Mouse (Mus musculus) heart, embryonic 13.5 days (tissue): Measurements from ENCODE around the gene Trp53bp1. TPM values are rescaled to one million over a fixed set of nuclear protein-coding genes. Genes with fewer than 3 reads are reported as not detected.
A peak's percentile ranks its signal among the peaks of the same experiment; 100 is the strongest.

Experiments used
- ATAC-seq: fragments of 200-750 bp; cut with Nextera tagmentation; 2 replicates; pipeline ENCODE4 v1.8.0; 2017; ENCODE audit warnings: moderate TSS enrichment; ENCODE audit not compliant: insufficient number of reproducible peaks, low FRiP score, low TSS enrichment; ENCODE audit errors: extremely low read depth
- H3K27ac ChIP-seq: fragments of 300-500 bp; sonication (generic); replicated peaks from 2 replicates; pipeline ENCODE4 v1.5.1; 2015; ENCODE audit warnings: moderate library complexity, mild to moderate bottlenecking, inconsistent platforms
- H3K27me3 ChIP-seq: fragments of 300-500 bp; sonication (generic); replicated peaks from 2 replicates; pipeline ENCODE4 v1.6.1; 2015; ENCODE audit warnings: mild to moderate bottlenecking, inconsistent platforms
- H3K36me3 ChIP-seq: fragments of 300-500 bp; sonication (generic); 2 replicates; pipeline ENCODE4 v1.6.1; 2015; ENCODE audit warnings: mild to moderate bottlenecking, inconsistent platforms
- H3K4me1 ChIP-seq: fragments of 300-500 bp; sonication (generic); 2 replicates; pipeline ENCODE4 v1.6.1; 2015; ENCODE audit warnings: inconsistent platforms
- H3K4me2 ChIP-seq: fragments of 300-500 bp; sonication (generic); 2 replicates; pipeline ENCODE4 v1.6.1; 2015; ENCODE audit warnings: inconsistent platforms, mild to moderate bottlenecking, moderate library complexity
- H3K4me3 ChIP-seq: fragments of 300-500 bp; sonication (generic); 2 replicates; pipeline ENCODE4 v1.5.1; 2015; ENCODE audit warnings: moderate library complexity, mild to moderate bottlenecking, inconsistent platforms
- H3K9ac ChIP-seq: fragments of 300-500 bp; sonication (generic); 2 replicates; pipeline ENCODE4 v1.6.1; 2015; ENCODE audit warnings: inconsistent platforms, mild to moderate bottlenecking, moderate library complexity
- H3K9me3 ChIP-seq: fragments of 300-500 bp; sonication (generic); 2 replicates; pipeline ENCODE4 v1.6.1; 2016; ENCODE audit warnings: inconsistent platforms
- WGBS: fragments of 180-500 bp; shearing (Covaris S2); methylation state at CpG from one replicate; pipeline ENCODE4 v1.1.7; 2015; ENCODE audit warnings: mixed read lengths; 5-methylcytosine and 5-hydroxymethylcytosine counted together
- polyA plus RNA-seq: library from polyadenylated mRNA; unstranded; fragments of >200 nt; fragmentation: Nextera tagmentation; extraction: Ambion mirVana; gene quantifications from 2 replicates; pipeline ENCODE4 v1.2.1, GENCODE M21; 2015

Gene Trp53bp1
- polyA plus RNA-seq, 1 experiment from 2014 or later = 44.6 TPM

DNA sequence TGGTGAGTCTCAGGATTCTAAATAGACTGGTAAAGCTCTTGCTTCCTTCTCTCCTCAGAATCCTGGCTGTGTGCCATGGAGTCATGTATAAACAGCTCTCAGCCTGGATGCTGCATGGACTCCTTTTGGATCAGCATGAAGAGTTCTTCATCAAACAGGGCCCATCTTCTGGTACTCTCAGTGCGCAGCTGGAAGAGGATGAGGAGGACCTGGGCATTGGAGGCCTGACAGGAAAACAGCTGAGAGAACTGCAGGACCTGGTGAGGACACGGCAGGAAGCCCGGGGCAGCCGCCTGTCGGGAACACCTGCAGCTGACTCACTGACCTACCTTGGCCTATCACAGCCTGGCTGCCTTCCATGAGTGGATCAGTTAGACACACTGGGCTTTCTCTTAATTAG, 87.8 kb downstream of the Trp53bp1 start:
- peaks cover 87% of the 10 kb centered on the region for H3K36me3 ChIP-seq

DNA sequence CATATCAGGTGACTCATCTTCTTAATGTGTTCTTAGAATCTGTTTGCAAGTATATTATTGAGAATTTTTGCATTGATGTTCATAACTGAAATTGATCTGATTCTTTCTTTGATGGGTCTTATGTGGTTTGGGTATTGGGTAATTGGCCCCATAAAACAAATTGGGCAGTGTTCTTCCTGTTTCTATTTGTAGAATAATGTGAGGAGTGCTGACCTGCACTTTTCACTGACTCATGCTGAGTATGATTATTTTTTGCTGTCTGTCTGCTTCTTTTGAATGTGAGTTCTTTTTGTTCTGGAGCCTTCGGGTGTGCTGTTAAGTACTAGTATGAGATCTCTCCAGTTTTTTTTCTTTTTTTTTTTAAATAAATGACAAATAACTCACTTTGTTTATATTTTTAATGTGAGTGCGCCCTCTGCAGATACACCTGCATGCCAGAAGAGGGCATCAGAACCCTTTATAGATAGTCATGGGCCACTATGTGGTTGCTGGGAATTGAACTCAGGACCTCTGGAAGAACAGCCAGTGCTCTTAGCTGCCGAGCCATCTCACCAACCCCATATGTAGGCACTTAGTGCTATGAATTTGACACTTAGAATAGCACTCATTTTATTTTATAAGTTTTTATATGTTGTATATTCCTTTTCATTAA, 92.3 kb downstream of the Trp53bp1 start:
- Histone ChIP-seq H3K9ac (no peak overlapping the region), H3K4me1 (no peaks in the 10 kb centered on the region), H3K4me2 (no peak overlapping the region), H3K27me3 (no peaks in the 10 kb centered on the region), H3K9me3 (no peaks in the 10 kb centered on the region), H3K4me3 (no peak overlapping the region), H3K27ac (no peak overlapping the region), H3K36me3 (peaks cover 88% of the 10 kb centered on the region)
- WGBS = 88% methylated on average over 3 of the region's 3 CpGs
- ATAC-seq = no peak

More for the DNA sequence above, 87.8 kb downstream of the Trp53bp1 start:
- WGBS = 85% methylated on average over 5 of the region's 5 CpGs
- Histone ChIP-seq H3K27me3 (no peaks in the 10 kb centered on the region), H3K4me2 (no peak overlapping the region), H3K9ac (no peak overlapping the region), H3K27ac (no peak overlapping the region), H3K4me1 (no peaks in the 10 kb centered on the region), H3K9me3 (no peaks in the 10 kb centered on the region), H3K4me3 (no peak overlapping the region)
- no peak for ATAC-seq

DNA sequence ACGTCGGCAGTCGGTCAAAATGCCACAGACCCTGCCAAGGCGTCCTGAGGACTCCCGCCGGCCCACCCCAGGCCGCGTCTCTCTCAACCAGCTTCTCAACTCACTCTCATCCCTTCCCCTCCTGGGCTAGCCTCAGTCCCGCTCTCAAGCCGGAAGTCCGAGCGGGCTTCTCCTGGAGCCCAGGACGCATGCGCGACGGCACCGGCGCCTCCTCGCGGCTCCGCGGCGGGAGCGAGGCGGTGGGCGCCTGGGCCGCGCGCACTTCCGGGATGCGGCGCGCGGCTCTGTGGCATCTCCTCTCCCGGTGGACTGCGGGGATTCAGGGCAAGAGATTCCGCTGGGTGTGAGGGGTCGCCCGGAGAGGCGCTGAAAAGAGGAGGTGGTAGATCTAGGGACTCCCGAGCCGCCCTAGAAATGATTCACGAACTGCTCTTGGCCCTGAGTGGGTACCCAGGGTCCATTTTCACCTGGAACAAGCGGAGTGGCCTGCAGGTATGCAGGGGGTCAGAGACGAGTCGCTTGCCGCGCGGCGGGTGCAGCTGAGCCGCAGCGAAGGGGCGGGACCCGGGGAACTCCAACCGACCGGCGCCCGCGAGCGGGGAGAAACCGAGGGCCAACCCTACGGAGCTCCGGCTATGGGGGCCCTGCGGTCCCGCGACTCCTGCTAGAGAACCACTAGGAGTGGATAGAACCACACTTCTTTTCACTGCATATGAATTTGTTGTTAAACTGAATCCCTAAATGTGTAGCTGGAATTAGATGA, 100.0 kb downstream of the Trp53bp1 start, which contains the start of gene Zscan29:
Gene Zscan29, minus strand, starts transcription at position 146 of the 763 bp plus-strand sequence.
- Histone ChIP-seq H3K4me2 (peak within 1 kb of the TSS; percentile 96), H3K4me1 (peaks cover 27% of the 10 kb centered on the region), H3K27me3 (no peaks in the 10 kb centered on the region), H3K27ac (peak within 1 kb of the TSS; percentile 92), H3K9me3 (no peaks in the 10 kb centered on the region), H3K9ac (peak within 1 kb of the TSS; percentile 94), H3K36me3 (peaks cover 45% of the 10 kb centered on the region), H3K4me3 (peak within 1 kb of the TSS; percentile 71)
- ATAC-seq = peak; percentile 83
- under 1% methylated on average over 64 of the region's 66 CpGs for WGBS

DNA sequence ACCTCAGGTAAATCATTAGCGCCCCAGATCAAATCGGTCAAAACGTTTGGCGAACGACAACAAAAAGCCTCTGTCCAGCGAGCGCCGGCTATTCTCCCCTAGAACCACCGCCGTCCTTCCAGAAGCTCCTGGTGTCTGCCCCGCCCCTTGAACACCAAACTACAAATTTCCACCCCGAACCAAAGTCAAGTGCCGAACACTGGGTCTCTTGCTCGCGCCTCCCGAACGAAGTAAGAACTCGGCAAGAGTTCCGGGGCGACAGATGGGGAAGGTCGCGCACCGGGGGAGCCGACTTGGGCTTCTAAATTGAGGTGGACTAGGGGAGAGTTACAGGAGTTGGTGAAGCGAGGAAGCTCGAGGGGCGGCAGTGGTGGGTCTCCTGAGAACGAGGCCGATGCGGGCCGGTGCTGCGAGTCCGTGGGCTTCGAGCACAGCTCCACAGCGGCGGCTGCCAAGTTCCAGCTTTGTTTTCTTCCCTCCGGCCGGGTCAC, 100.7 kb downstream of the Trp53bp1 start, which contains the start of gene Tubgcp4:
Gene Tubgcp4, plus strand, starts transcription at position 174 of the 491 bp plus-strand sequence.
- Histone ChIP-seq H3K9me3 (no peaks in the 10 kb centered on the region), H3K9ac (peak within 1 kb of the TSS; percentile 94), H3K27me3 (no peaks in the 10 kb centered on the region), H3K4me1 (peaks cover 27% of the 10 kb centered on the region), H3K4me2 (peak within 1 kb of the TSS; percentile 96), H3K36me3 (peaks cover 45% of the 10 kb centered on the region), H3K27ac (peak within 1 kb of the TSS; percentile 92), H3K4me3 (peak within 1 kb of the TSS; percentile 71)
- under 1% methylated on average over 38 of the region's 38 CpGs for WGBS
- ATAC-seq = 0 out of 2 replicates have a peak, but pooled peaks have one; percentile 11

DNA sequence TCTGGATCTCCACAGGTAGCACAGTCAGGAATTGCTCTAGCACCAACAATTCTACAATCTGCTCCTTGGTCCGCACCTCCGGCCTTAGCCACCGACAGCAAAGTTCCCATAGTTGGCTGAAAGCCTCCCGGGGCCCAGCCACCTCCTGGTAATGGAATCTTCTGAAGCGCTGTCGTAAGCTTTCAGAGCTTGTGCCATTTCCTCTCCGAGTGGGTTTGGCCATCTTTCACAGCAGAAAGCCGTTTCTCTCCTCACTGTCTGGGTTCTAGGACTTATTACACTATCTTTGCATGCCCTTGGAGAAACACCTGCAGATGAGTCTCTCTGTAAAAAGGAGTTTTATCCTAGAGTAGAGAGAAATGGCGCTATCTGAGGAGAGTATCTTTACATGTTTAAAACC, 101.3 kb downstream of the Trp53bp1 start:
- Histone ChIP-seq H3K36me3 (peaks cover 42% of the 10 kb centered on the region), H3K27ac (peak overlapping the region; percentile 92), H3K4me3 (peak overlapping the region; percentile 71), H3K4me1 (peaks cover 27% of the 10 kb centered on the region), H3K9ac (peak overlapping the region; percentile 94), H3K27me3 (no peaks in the 10 kb centered on the region), H3K9me3 (no peaks in the 10 kb centered on the region), H3K4me2 (peak overlapping the region; percentile 96)
- ATAC-seq = no peak
- WGBS = 6% methylated on average over 9 of the region's 9 CpGs

DNA sequence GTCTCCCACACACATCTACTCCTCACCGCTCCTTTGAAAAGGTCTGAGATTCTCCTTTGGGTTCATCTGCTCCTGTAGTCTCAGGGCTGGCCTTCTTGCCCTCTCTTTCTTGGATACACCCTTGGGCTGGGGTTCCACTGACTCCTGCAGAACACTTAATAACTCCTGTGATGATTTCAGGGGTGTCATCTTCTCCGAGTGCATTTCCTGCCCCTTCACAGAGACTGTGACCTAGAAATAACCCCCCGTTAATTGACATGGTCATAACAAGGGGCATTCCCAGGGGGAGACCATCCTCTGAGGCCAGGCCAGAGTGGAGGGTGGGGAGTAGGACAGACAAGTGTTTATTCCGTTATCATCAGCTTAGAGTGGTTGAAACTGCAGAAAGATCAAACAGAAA, 102.0 kb downstream of the Trp53bp1 start:
- Histone ChIP-seq H3K4me1 (peaks cover 27% of the 10 kb centered on the region), H3K4me2 (peak overlapping the region; percentile 96), H3K4me3 (peak overlapping the region; percentile 71), H3K27ac (no peak overlapping the region), H3K36me3 (peaks cover 42% of the 10 kb centered on the region), H3K27me3 (no peaks in the 10 kb centered on the region), H3K9ac (peak overlapping the region; percentile 94), H3K9me3 (no peaks in the 10 kb centered on the region)
- 45% methylated on average over 4 of the region's 4 CpGs for WGBS
- ATAC-seq = no peak

DNA sequence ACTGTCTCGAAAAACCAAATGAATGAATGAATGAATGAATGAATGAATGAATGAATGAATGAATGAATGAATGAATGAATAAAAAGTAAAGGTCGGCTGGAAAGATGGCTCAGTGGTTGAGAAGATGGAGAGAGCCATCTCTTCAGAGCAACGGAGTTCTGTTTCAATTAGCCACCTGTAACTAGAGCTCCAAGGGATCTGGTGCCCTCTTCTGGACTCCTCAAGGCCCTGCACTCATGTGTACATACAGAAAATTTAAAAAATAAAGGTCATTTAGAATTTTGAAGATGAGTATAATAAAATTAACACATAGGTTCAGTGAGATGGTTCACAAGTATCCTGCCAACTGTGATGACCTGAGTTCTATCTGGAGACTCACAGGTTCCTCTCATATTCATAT, 118.1 kb downstream of the Trp53bp1 start:
- no peaks in the 10 kb centered on the region for H3K4me1 ChIP-seq
- no peak overlapping the region for H3K27ac ChIP-seq
- no peak overlapping the region for H3K9ac ChIP-seq
- peaks cover 61% of the 10 kb centered on the region for H3K36me3 ChIP-seq
- H3K9me3 ChIP-seq = no peaks in the 10 kb centered on the region
- no peak overlapping the region for H3K4me2 ChIP-seq
- no peaks in the 10 kb centered on the region for H3K27me3 ChIP-seq
- no peak for ATAC-seq
- H3K4me3 ChIP-seq = no peak overlapping the region
- 79% methylated on average over 3 of the region's 3 CpGs for WGBS

DNA sequence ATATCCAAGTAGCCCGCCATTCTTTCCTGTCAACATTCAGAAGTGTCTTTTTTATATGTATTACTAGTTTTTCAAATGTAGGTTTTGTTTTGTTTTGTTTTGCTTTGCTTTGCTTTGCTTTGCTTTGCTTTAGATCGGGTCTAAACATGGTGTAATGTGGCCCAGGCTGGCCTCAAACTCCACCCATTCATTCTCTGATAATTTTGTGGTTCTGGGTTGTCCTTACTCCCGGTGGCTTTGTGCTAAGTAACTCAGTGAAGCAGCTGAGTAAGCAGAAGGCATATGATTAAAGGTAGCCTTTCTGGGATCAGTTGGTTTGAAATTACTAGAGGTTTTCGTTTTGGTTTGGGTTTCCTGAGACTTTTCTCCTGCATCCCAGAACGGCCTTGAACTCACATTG, 121.5 kb downstream of the Trp53bp1 start:
- no peak for ATAC-seq
- Histone ChIP-seq H3K4me1 (no peaks in the 10 kb centered on the region), H3K9ac (no peak overlapping the region), H3K36me3 (peaks cover 64% of the 10 kb centered on the region), H3K4me2 (no peak overlapping the region), H3K4me3 (no peak overlapping the region), H3K27me3 (no peaks in the 10 kb centered on the region), H3K9me3 (no peaks in the 10 kb centered on the region), H3K27ac (no peak overlapping the region)
- WGBS = 78% methylated on average over 5 of the region's 5 CpGs

Other genes starting within 250 kb of the Trp53bp1 start
- 7.2 and 8.5 TPM in 2 replicates for gene Epb42, start 234.3 kb downstream of the Trp53bp1 start, polyA plus RNA-seq
- gene Tgm5, start 185.6 kb downstream of the Trp53bp1 start, polyA plus RNA-seq = 0.16 TPM in 1 of 2 replicates, not detected in the other
- not detected in 2 replicates for gene Tgm7, start 161.6 kb downstream of the Trp53bp1 start, polyA plus RNA-seq
- 11.1 and 11.3 TPM in 2 replicates for gene Adal, start 131.0 kb downstream of the Trp53bp1 start, polyA plus RNA-seq
- 14.3 and 16.3 TPM in 2 replicates for gene Lcmt2, start 130.8 kb downstream of the Trp53bp1 start, polyA plus RNA-seq
- gene Tubgcp4, start 100.8 kb downstream of the Trp53bp1 start, polyA plus RNA-seq = 32.4 and 32.5 TPM in 2 replicates
- gene Zscan29, start 100.3 kb downstream of the Trp53bp1 start, polyA plus RNA-seq = 5.3 and 5.8 TPM in 2 replicates
- gene Map1a, start 18.2 kb upstream of the Trp53bp1 start, polyA plus RNA-seq = 3.8 and 4.7 TPM in 2 replicates
- 9.9 TPM in 2 replicates for gene Ppip5k1, start 84.0 kb upstream of the Trp53bp1 start, polyA plus RNA-seq
- gene Ckmt1, start 86.3 kb upstream of the Trp53bp1 start, polyA plus RNA-seq = 0.37 and 0.47 TPM in 2 replicates
- not detected in 2 replicates for gene Strc, start 115.8 kb upstream of the Trp53bp1 start, polyA plus RNA-seq
- 524 and 560 TPM in 2 replicates for gene Pdia3, start 142.4 kb upstream of the Trp53bp1 start, polyA plus RNA-seq
- 2.2 and 2.7 TPM in 2 replicates for gene Catsper2, start 142.4 kb upstream of the Trp53bp1 start, polyA plus RNA-seq
- gene Ell3, start 172.9 kb upstream of the Trp53bp1 start, polyA plus RNA-seq = 1.4 and 1.6 TPM in 2 replicates
- 522 and 573 TPM in 2 replicates for gene Serf2, start 177.8 kb upstream of the Trp53bp1 start, polyA plus RNA-seq
- 96.3 and 106 TPM in 2 replicates for gene Hypk, start 181.9 kb upstream of the Trp53bp1 start, polyA plus RNA-seq
- gene Serinc4, start 185.4 kb upstream of the Trp53bp1 start, polyA plus RNA-seq = 0.07 and 0.13 TPM in 2 replicates
- 39.7 and 42.0 TPM in 2 replicates for gene Mfap1b, start 202.7 kb upstream of the Trp53bp1 start, polyA plus RNA-seq
- 16.3 and 20.6 TPM in 2 replicates for gene Mfap1a, start 235.3 kb upstream of the Trp53bp1 start, polyA plus RNA-seq
- 5.1 and 7.0 TPM in 2 replicates for gene Wdr76, start 235.3 kb upstream of the Trp53bp1 start, polyA plus RNA-seq